Mouse (Mus musculus): ENCODE measurements around the gene Slc6a5. TPM values are rescaled to one million over a fixed set of nuclear protein-coding genes. Genes with fewer than 3 reads are reported as not detected.

Gene Slc6a5
- polyA plus RNA-seq, 1 experiment: not detected

DNA sequence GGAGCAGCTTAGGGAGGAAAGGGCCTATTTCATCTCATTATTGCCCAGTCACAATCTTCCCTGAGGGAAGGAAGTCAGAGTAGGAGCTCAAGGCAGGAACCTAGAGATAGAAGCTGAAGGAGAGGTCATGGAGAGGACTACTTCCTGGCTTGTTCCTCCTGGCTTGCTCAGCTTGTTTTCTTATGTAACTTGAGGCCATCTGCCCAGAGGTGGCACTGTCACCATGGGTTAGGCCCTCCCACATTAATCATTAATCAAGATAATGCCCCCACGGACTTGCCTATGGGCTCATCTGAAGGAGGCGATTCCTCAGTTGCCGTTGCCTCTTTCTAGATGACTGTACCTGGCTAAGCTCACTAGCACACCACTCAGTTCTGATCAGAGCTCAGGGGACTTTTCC, 47.2 kb downstream of the Slc6a5 start:
- WGBS: 31% methylated on average over 3 of the region's 3 CpGs
- H3K4me1 ChIP-seq (ENCODE audit: control insufficient read depth, insufficient read depth, low read length): no peaks in the 10 kb centered on the region
- TF ChIP-seq POLR2A (IDR thresholded peaks at IDR 0.05; ENCODE audit: borderline replicate concordance, extremely low read depth, low read depth, low read length) (no peak), CTCF (IDR thresholded peaks at IDR 0.05; ENCODE audit: insufficient read depth, low read length) (no peak)
- no peak overlapping the region for H3K4me3 ChIP-seq (replicated peaks; ENCODE audit: extremely low read depth, low read depth, low read length)
- no peak for DNase-seq

DNA sequence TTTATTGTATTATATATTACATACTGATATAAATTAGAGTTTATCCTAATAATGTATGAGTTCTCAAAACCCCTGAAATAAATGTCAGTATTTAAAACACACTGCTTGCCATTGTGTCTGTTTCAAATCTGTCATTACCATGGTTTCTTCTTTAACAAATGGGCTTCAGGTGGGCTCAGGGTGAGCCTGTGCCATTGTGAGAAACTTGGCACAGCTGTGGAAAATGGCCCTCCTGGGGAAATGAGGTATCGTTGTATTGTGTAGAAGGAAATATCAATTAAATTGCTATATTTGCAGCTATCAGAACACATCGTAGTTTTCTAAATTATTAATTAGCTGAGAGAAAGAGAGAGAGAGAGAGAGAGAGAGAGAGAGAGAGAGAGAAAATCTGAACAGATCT, 53.8 kb downstream of the Slc6a5 start:
- 73% methylated on average over 2 of the region's 2 CpGs for WGBS
- DNase-seq: no peak
- no peak for TF ChIP-seq POLR2A (IDR thresholded peaks at IDR 0.05; ENCODE audit: borderline replicate concordance, extremely low read depth, low read depth, low read length)
- TF ChIP-seq CTCF (IDR thresholded peaks at IDR 0.05; ENCODE audit: insufficient read depth, low read length): no peak

DNA sequence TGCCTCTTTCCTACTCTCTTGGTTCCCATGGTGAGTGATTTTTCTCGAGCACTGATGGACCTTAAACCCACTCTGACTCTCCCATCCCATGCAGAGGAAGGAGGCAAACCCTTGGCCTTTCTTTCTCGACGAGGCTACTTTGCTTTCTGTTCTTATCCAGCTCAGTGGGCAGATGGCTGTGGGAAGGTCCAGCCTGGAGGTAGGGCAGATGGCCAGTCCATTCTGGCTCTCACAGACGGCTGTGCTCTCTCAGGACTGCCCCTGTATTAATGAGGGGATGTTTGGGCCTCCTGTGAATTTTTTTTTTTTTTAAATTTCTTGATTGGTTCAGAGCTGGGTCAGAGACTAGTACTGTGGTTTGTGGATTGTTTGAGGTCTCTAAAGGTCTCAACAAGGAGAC, 59.6 kb downstream of the Slc6a5 start:
- no peak for DNase-seq
- H3K4me3 ChIP-seq (replicated peaks; ENCODE audit: extremely low read depth, low read depth, low read length): no peak overlapping the region
- TF ChIP-seq POLR2A (IDR thresholded peaks at IDR 0.05; ENCODE audit: borderline replicate concordance, extremely low read depth, low read depth, low read length) (no peak), CTCF (IDR thresholded peaks at IDR 0.05; ENCODE audit: insufficient read depth, low read length) (no peak)
- WGBS: 45% methylated on average over 4 of the region's 4 CpGs
- no peaks in the 10 kb centered on the region for H3K4me1 ChIP-seq (ENCODE audit: control insufficient read depth, insufficient read depth, low read length)

More for the DNA sequence above, 53.8 kb downstream of the Slc6a5 start:
- Histone ChIP-seq H3K4me3 (replicated peaks; ENCODE audit: extremely low read depth, low read depth, low read length) (no peak overlapping the region), H3K4me1 (ENCODE audit: control insufficient read depth, insufficient read depth, low read length) (no peaks in the 10 kb centered on the region)

DNA sequence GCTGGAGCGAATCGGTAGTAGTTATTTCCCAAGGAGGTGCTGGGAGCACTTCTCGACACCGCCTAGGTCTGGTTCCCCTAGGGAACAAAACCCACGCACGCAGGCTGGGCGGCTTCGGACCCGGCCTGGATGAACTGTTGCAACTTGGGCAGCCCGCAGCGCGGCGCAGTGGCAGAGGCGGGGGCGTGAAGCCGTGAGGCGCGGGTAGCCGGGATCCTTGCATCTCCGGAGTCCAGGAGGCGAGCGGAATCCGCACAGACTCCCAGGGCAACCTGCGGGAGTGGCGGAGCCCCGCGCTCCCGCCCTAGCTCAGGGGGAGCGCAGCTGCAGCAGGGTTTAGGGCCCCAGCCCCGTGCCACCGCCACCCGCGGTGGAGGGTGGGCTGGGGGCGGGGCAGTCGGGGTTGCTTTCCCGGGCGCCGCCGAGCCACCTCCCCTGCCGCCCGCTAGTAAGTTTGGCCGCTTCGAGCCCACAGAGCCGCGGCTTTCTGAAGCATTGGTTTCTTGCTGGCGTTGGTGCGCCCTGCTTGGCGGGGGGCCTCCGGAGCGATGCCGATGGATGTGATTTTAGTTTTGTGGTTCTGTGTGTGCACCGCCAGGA, 65.0 kb downstream of the Slc6a5 start, which contains the start of gene Nell1:
Nell1 (plus strand) TSS at position 24 of the 600 bp plus-strand sequence.
- peak within 1 kb of the TSS; percentile 24 for H3K4me3 ChIP-seq (replicated peaks; ENCODE audit: extremely low read depth, low read depth, low read length)
- no peaks in the 10 kb centered on the region for H3K4me1 ChIP-seq (ENCODE audit: control insufficient read depth, insufficient read depth, low read length)
- TF ChIP-seq POLR2A (IDR thresholded peaks at IDR 0.05; ENCODE audit: borderline replicate concordance, extremely low read depth, low read depth, low read length): no peak
- no peak for TF ChIP-seq CTCF (IDR thresholded peaks at IDR 0.05; ENCODE audit: insufficient read depth, low read length)
- no peak for DNase-seq
- 1% methylated on average over 52 of the region's 52 CpGs for WGBS

DNA sequence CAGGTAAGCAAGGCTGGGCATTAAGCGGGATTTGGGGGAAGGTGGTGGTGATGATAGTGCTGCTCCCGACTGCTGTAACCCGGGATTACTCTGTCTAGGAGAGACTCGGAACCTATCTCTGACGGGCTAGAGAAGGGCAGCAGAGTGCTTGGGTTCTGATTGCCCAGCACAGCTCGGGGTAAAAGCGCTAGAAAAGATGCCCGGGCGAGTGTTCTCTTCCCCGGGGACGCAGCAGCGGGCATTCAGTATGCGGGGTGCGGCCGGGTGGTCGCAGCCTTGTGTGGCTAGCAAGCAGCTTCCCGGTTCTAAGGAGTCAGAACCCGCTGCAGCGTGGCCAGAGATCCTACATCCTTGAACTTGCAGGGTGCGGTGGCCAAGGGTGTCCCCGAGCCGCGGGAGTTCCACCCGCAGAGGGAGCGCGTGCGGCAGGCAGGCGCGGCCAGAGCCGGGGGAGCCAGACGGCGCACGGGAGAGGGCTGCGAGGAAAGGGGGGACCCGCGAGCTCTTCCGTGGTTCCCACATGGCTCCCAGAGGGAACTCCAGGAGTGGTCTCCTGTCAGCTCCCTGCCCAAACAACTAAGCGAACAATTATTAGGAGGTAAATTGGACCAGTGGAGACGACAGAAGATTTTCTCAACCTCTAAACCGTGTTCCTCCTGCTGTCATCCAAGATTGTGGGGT, 65.6 kb downstream of the Slc6a5 start:
- peak overlapping the region; percentile 24 for H3K4me3 ChIP-seq (replicated peaks; ENCODE audit: extremely low read depth, low read depth, low read length)
- TF ChIP-seq POLR2A (IDR thresholded peaks at IDR 0.05; ENCODE audit: borderline replicate concordance, extremely low read depth, low read depth, low read length) (no peak), CTCF (IDR thresholded peaks at IDR 0.05; ENCODE audit: insufficient read depth, low read length) (no peak)
- WGBS: under 1% methylated on average over 40 of the region's 40 CpGs
- DNase-seq: no peak
- H3K4me1 ChIP-seq (ENCODE audit: control insufficient read depth, insufficient read depth, low read length): no peaks in the 10 kb centered on the region

DNA sequence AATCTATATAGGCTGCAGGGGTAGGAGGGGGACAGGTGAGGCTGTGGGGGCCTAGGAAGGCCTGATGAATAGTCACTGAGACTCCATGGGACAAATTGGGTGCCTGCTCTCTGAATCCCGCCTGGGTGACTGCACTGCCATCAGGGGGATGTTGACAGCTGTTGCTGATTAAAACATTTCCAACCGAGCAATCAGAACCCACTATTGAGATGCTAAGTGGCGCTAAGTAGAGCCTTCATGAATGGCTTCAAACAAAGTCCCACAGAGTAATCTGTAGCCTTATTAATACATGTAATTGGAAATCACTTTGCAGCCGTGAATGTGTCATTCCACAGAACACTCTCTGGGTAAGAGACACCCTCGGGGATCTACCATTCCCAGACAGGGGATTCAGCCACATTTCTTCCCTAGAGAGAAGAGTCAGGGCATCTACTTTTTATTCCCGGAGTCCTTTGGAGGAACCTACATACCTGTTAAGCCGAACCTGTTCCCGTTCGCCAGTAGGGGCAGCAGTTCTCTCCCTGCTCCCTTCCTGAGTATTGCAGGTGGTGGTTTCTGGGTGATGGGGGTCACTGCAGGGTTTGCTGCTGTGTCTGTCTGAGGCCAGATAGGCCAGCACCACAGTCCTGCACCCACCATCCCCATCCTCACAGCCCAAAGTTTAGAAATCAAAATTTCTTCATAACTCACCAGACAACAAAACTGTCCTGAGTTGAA, 71.7 kb downstream of the Slc6a5 start:
- TF ChIP-seq CTCF (IDR thresholded peaks at IDR 0.05; ENCODE audit: insufficient read depth, low read length) (no peak), POLR2A (IDR thresholded peaks at IDR 0.05; ENCODE audit: borderline replicate concordance, extremely low read depth, low read depth, low read length) (no peak)
- WGBS: 36% methylated on average over 9 of the region's 9 CpGs
- no peak for DNase-seq
- Histone ChIP-seq H3K4me1 (ENCODE audit: control insufficient read depth, insufficient read depth, low read length) (no peaks in the 10 kb centered on the region), H3K4me3 (replicated peaks; ENCODE audit: extremely low read depth, low read depth, low read length) (no peak overlapping the region)

DNA sequence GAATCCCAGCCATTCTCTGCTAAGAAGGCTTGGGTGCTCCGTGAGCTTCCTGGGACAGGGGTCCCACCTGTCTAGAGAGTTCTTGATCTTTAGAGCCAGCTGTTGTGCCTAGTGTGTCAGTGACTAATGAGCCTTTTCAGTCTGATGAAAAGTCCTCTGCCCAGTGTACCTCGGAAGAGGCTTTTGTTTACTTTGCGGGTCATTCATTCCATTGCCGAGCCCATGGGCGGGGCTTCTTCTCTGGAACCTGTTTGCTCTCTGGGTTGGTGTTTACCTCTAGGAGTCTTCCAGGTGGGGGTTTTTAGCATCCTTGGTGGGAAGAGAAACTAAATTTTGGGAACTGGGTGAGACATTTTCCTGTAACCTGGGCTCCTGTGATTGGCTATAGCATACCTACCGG, 74.8 kb downstream of the Slc6a5 start:
- Histone ChIP-seq H3K4me1 (ENCODE audit: control insufficient read depth, insufficient read depth, low read length) (no peaks in the 10 kb centered on the region), H3K4me3 (replicated peaks; ENCODE audit: extremely low read depth, low read depth, low read length) (no peak overlapping the region)
- TF ChIP-seq POLR2A (IDR thresholded peaks at IDR 0.05; ENCODE audit: borderline replicate concordance, extremely low read depth, low read depth, low read length): no peak
- TF ChIP-seq CTCF (IDR thresholded peaks at IDR 0.05; ENCODE audit: insufficient read depth, low read length): no peak
- WGBS: 25% methylated on average over 6 of the region's 6 CpGs
- DNase-seq: no peak

DNA sequence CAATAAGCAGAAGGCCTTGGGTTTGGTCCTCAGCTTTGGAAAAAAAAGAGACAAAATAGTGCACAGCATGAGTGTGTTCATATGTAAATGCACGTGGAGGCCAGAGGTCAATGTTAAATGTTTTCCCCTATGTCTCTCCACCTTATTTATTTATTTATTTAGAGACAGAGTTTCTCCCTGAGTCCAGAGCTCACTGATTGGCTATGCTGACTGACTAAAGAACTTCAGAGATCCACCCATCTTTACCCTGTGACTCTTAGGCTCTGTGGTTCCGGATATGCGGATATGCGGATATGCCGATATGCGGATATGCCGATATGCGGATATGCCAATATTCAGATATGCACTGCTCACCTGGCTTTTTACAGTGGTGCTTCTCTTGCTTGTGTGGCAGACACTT, 76.0 kb downstream of the Slc6a5 start:
- WGBS: 91% methylated on average over 8 of the region's 8 CpGs
- no peak for TF ChIP-seq POLR2A (IDR thresholded peaks at IDR 0.05; ENCODE audit: borderline replicate concordance, extremely low read depth, low read depth, low read length)
- Histone ChIP-seq H3K4me1 (ENCODE audit: control insufficient read depth, insufficient read depth, low read length) (no peaks in the 10 kb centered on the region), H3K4me3 (replicated peaks; ENCODE audit: extremely low read depth, low read depth, low read length) (no peak overlapping the region)
- DNase-seq: no peak

DNA sequence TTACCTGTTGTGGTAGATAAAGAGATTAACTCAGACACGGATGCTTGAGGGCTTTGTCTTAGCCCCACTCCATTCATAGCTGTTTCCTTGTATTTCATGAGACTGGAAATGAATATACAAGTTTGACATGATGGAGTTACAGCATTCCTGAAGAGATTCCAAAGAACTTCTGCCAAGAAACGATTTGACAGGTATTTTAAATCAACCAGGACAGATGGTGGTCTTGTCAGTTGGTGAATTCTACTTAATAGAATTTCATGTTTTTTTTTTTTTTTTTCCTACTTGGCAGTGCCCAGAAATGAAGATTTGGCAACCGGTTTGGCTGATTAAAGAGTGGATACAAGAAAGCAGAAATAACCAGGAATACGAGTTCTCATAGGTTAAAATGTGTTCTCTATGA, 89.4 kb downstream of the Slc6a5 start:
- TF ChIP-seq POLR2A (IDR thresholded peaks at IDR 0.05; ENCODE audit: borderline replicate concordance, extremely low read depth, low read depth, low read length) (no peak), CTCF (IDR thresholded peaks at IDR 0.05; ENCODE audit: insufficient read depth, low read length) (no peak)
- Histone ChIP-seq H3K4me3 (replicated peaks; ENCODE audit: extremely low read depth, low read depth, low read length) (no peak overlapping the region), H3K4me1 (ENCODE audit: control insufficient read depth, insufficient read depth, low read length) (no peaks in the 10 kb centered on the region)
- DNase-seq: no peak
- WGBS: 67% methylated on average over 4 of the region's 4 CpGs
